Mouse (Mus musculus) ovary, adult 10 weeks (tissue): ENCODE data around the gene Pxk. TPM values are rescaled to one million over a fixed set of nuclear protein-coding genes. Genes with fewer than 3 reads are reported as not detected.

Experiments
- polyA plus RNA-seq: library from polyadenylated mRNA; stranded (reverse); fragments of 350-450 nt; fragmentation: Illumina TruSeq; extraction: RNeasy Lipid Tissue Mini Kit (QIAGEN cat#74804); gene quantifications from one replicate; pipeline ENCODE4 v1.2.3, GENCODE M21; 2014

The Pxk gene
- 32.8 TPM for polyA plus RNA-seq

GRCm38 (mm10) chr14:8097978-8098686 lies at the start of gene Pxk:
Pxk (plus strand) TSS chr14:8098211.

GRCm38 (mm10) chr14:8080165-8080679 lies 17.8 kb upstream of the Pxk start, which contains the start of gene Rpp14:
Rpp14 (plus strand) TSS chr14:8080367.

GRCm38 (mm10) chr14:8172507-8173410 lies 74.7 kb downstream of the Pxk start, which contains the start of gene Pdhb:
Pdhb (minus strand) TSS chr14:8173025.

GRCm38 (mm10) chr14:8213803-8214224 lies 115.8 kb downstream of the Pxk start, which contains the start of gene Kctd6:
Kctd6 (plus strand) TSS chr14:8214140.

Other genes starting within 250 kb of the Pxk start
- not detected for gene Gm45521, start 140.9 kb upstream of the Pxk start, polyA plus RNA-seq
- gene Dnase1l3, start 103.6 kb upstream of the Pxk start, polyA plus RNA-seq: 0.31 TPM
- gene Abhd6, start 95.3 kb upstream of the Pxk start, polyA plus RNA-seq: 13.7 TPM
- gene Rpp14, start 17.8 kb upstream of the Pxk start, polyA plus RNA-seq: 64.5 TPM
- gene Pdhb, start 74.8 kb downstream of the Pxk start, polyA plus RNA-seq: 169 TPM
- 28.0 TPM for gene Kctd6, start 115.9 kb downstream of the Pxk start, polyA plus RNA-seq
- gene Acox2, start 161.1 kb downstream of the Pxk start, polyA plus RNA-seq: 3.2 TPM
- gene Fam107a, start 219.8 kb downstream of the Pxk start, polyA plus RNA-seq: 9.0 TPM